Comparison of ENCODE assay signal across 10 mouse cellular contexts in the genomic region with DNA sequence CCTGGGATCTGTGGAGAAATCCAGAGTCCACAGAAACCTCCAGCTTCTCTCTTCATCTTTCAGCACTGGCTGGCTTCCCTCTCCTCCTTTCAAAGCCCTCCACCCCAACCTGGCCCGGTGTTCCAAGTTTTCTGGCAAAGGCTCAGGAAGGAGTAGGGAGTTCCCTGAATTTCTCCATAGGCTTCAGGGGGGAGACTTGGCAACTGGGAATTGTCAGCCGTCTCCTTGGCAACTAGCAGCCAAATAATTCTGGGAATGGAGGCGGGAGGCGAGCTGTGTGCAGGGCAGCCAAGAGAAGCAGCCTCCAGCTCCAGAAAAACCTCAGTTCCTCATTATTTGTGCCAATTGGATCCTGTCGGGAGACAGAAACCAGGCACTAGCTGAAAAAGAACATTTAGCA. TPM values are rescaled to one million over a fixed set of nuclear protein-coding genes. Genes with fewer than 3 reads are reported as not detected.
DNase-seq lines count a peak whose midpoint lies in the region; ATAC-seq and TF ChIP-seq lines count a peak whose summit lies in the region.
"Had no signal": no experiment of that assay in that cellular context is flagged by ENCODE, and none has a peak within 500 bp of the region (broad histone marks: within the 10 kb centered on the region; RNA-seq: fewer than 3 reads in every experiment).

No protein-coding gene starts in this region.

- no peak for TF ChIP-seq CTCF in stomach, postnatal 0 days (IDR thresholded peaks at IDR 0.05; ENCODE audit: low read depth)

- no peaks in the 10 kb centered on the region for H3K4me1 ChIP-seq in liver, embryonic 12.5 days
- 0 out of 2 replicates have a peak, but pooled peaks cover 2% of the 10 kb centered on the region for H3K4me1 ChIP-seq in embryonic facial prominence, embryonic 11.5 days (ENCODE audit: control insufficient read depth, insufficient read depth, low read length)
- H3K4me1 ChIP-seq in midbrain, embryonic 10.5 days: peaks cover 26% of the 10 kb centered on the region
- no peaks in the 10 kb centered on the region for H3K4me1 ChIP-seq in stomach, postnatal 0 days (replicated peaks; ENCODE audit: control insufficient read depth, insufficient read depth)

- H3K36me3 ChIP-seq in liver, embryonic 12.5 days: no peaks in the 10 kb centered on the region
- no peaks in the 10 kb centered on the region for H3K36me3 ChIP-seq in embryonic facial prominence, embryonic 11.5 days (replicated peaks; ENCODE audit: control insufficient read depth, insufficient read depth, low read depth, low read length)
- no peaks in the 10 kb centered on the region for H3K36me3 ChIP-seq in midbrain, embryonic 10.5 days
- H3K36me3 ChIP-seq in stomach, postnatal 0 days (ENCODE audit: control insufficient read depth, insufficient read depth, low read length): no peaks in the 10 kb centered on the region

- H3K9ac ChIP-seq in liver, embryonic 12.5 days: no peak overlapping the region
- no peak overlapping the region for H3K9ac ChIP-seq in embryonic facial prominence, embryonic 11.5 days (replicated peaks; ENCODE audit: low read length)
- no peak overlapping the region for H3K9ac ChIP-seq in stomach, postnatal 0 days (ENCODE audit: low read length)
- H3K9ac ChIP-seq: liver, embryonic 14.5 days had no signal

- no peak for ATAC-seq in liver, embryonic 12.5 days
- no peak for ATAC-seq in embryonic facial prominence, embryonic 11.5 days (replicated peaks; ENCODE audit: insufficient number of reproducible peaks, low FRiP score, low TSS enrichment, low read depth)
- ATAC-seq in stomach, postnatal 0 days (ENCODE audit: low FRiP score, low TSS enrichment): peak; percentile 77; the same call in 1 of the 2 replicates

- H3K4me2 ChIP-seq in liver, embryonic 12.5 days: no peak overlapping the region
- no peak overlapping the region for H3K4me2 ChIP-seq in embryonic facial prominence, embryonic 11.5 days (ENCODE audit: low read depth, low read length)
- peak overlapping the region; percentile 20; the same call in 1 of the 2 replicates for H3K4me2 ChIP-seq in stomach, postnatal 0 days (replicated peaks; ENCODE audit: low read depth)

- H3K27me3 ChIP-seq in liver, embryonic 12.5 days (replicated peaks): no peaks in the 10 kb centered on the region
- H3K27me3 ChIP-seq in embryonic facial prominence, embryonic 11.5 days (ENCODE audit: control insufficient read depth, insufficient read depth, low read length): no peaks in the 10 kb centered on the region
- H3K27me3 ChIP-seq in midbrain, embryonic 10.5 days (ENCODE audit: low read depth, poor library complexity, severe bottlenecking): 0 out of 2 replicates have a peak, but pooled peaks cover 3% of the 10 kb centered on the region
- H3K27me3 ChIP-seq in stomach, postnatal 0 days (ENCODE audit: control insufficient read depth, insufficient read depth, low read length): no peaks in the 10 kb centered on the region

- H3K4me3 ChIP-seq in liver, embryonic 12.5 days: no peak overlapping the region
- H3K4me3 ChIP-seq in embryonic facial prominence, embryonic 11.5 days (ENCODE audit: low read depth, low read length): no peak overlapping the region
- no peak overlapping the region for H3K4me3 ChIP-seq in midbrain, embryonic 10.5 days
- H3K4me3 ChIP-seq in stomach, postnatal 0 days (ENCODE audit: low read depth, low read length): no peak overlapping the region

- WGBS in liver, embryonic 12.5 days (ENCODE audit: insufficient replicate concordance): 49% methylated on average over 5 of the region's 5 CpGs
- 43% methylated on average over 5 of the region's 5 CpGs for WGBS in embryonic facial prominence, embryonic 11.5 days
- 24% methylated on average over 5 of the region's 5 CpGs for WGBS in midbrain, embryonic 10.5 days
- WGBS in stomach, postnatal 0 days: 36% methylated on average over 5 of the region's 5 CpGs

- H3K27ac ChIP-seq in liver, embryonic 12.5 days: no peak overlapping the region
- H3K27ac ChIP-seq in embryonic facial prominence, embryonic 11.5 days (replicated peaks; ENCODE audit: low read depth, low read length): no peak overlapping the region
- peak overlapping the region; percentile 61; the same call in 1 of the 2 replicates for H3K27ac ChIP-seq in midbrain, embryonic 10.5 days (replicated peaks)
- no peak overlapping the region; the same call in 1 of the 2 replicates for H3K27ac ChIP-seq in stomach, postnatal 0 days (replicated peaks)
- H3K27ac ChIP-seq: liver, embryonic 14.5 days had no signal

- peak; percentile 63 for TF ChIP-seq EP300 in stomach, postnatal 0 days (optimal IDR thresholded peaks at IDR 0.05)

- no peaks in the 10 kb centered on the region for H3K9me3 ChIP-seq in liver, embryonic 12.5 days (replicated peaks)
- no peaks in the 10 kb centered on the region for H3K9me3 ChIP-seq in embryonic facial prominence, embryonic 11.5 days (replicated peaks; ENCODE audit: control insufficient read depth, low read length)
- H3K9me3 ChIP-seq in midbrain, embryonic 10.5 days (replicated peaks): no peaks in the 10 kb centered on the region
- H3K9me3 ChIP-seq in stomach, postnatal 0 days (ENCODE audit: control insufficient read depth, low read length): no peaks in the 10 kb centered on the region

- peak; percentile 24 for DNase-seq in liver
- peak; percentile 46 for DNase-seq in embryonic facial prominence, embryonic 11.5 days (ENCODE audit: low spot score)
- peak; percentile 60 for DNase-seq in heart, adult 8-10 months (ENCODE audit: low spot score)
- peak; percentile 57 to 65 for DNase-seq in layer of hippocampus, postnatal 36 days
- DNase-seq in midbrain, embryonic 10.5 days (ENCODE audit: low spot score): peak; percentile 31
- peak; percentile 53 for DNase-seq in stomach, postnatal 0 days (ENCODE audit: low spot score)
- no peak for DNase-seq in thymus, postnatal 10 days (ENCODE audit: low spot score in 2 of 2)

RNA-seq across cellular contexts. Expression of a gene that starts 5.5 kb away (rescaled TPM):
- polyA plus RNA-seq in liver, embryonic 12.5 days (2016; fragmentation: Nextera tagmentation; extraction: Ambion mirVana): not detected in 2 replicates
- polyA plus RNA-seq in embryonic facial prominence, embryonic 11.5 days (2014; fragmentation: Nextera tagmentation; extraction: Ambion mirVana): not detected in 2 replicates
- not detected for total RNA-seq in heart, adult 8-10 months (2022)
- total RNA-seq in layer of hippocampus, postnatal 36 days (2021): not detected
- not detected in 2 replicates for polyA plus RNA-seq in midbrain, embryonic 10.5 days (2016; fragmentation: Nextera tagmentation; extraction: Ambion mirVana)
- polyA plus RNA-seq in stomach, postnatal 0 days (2015; fragmentation: Nextera tagmentation; extraction: Ambion mirVana): not detected in 2 replicates
- polyA plus RNA-seq: liver, embryonic 14.5 days; Patski had no signal

RNA-seq across cellular contexts. Expression of a gene that starts 34.8 kb away (rescaled TPM):
- polyA plus RNA-seq in liver, embryonic 12.5 days (2016; fragmentation: Nextera tagmentation; extraction: Ambion mirVana): 0.65 and 0.67 TPM in 2 replicates
- 6.6 and 6.7 TPM in 2 replicates for polyA plus RNA-seq in embryonic facial prominence, embryonic 11.5 days (2014; fragmentation: Nextera tagmentation; extraction: Ambion mirVana)
- under 1 TPM in 1 of 4 experiments, not detected in 3; 0.03 TPM for total RNA-seq in heart, adult 8-10 months (2022)
- total RNA-seq in layer of hippocampus, postnatal 36 days (2021): 10 to 100 TPM; 13.6 to 14.7 TPM
- 8.0 and 8.2 TPM in 2 replicates for polyA plus RNA-seq in midbrain, embryonic 10.5 days (2016; fragmentation: Nextera tagmentation; extraction: Ambion mirVana)
- polyA plus RNA-seq in stomach, postnatal 0 days (2015; fragmentation: Nextera tagmentation; extraction: Ambion mirVana): 0.38 and 0.50 TPM in 2 replicates

RNA-seq across cellular contexts. Expression of a gene that starts 34.9 kb away (rescaled TPM):
- polyA plus RNA-seq in liver, embryonic 12.5 days (2016; fragmentation: Nextera tagmentation; extraction: Ambion mirVana): 11.7 and 12.9 TPM in 2 replicates
- polyA plus RNA-seq in embryonic facial prominence, embryonic 11.5 days (2014; fragmentation: Nextera tagmentation; extraction: Ambion mirVana): 26.3 and 28.5 TPM in 2 replicates
- total RNA-seq in heart, adult 8-10 months (2022): 1 to 10 TPM; 5.1 to 6.3 (median 5.7) TPM
- 10 to 100 TPM; 12.4 to 12.9 TPM for total RNA-seq in layer of hippocampus, postnatal 36 days (2021)
- polyA plus RNA-seq in midbrain, embryonic 10.5 days (2016; fragmentation: Nextera tagmentation; extraction: Ambion mirVana): 18.5 and 19.5 TPM in 2 replicates
- 7.9 and 9.3 TPM in 2 replicates for polyA plus RNA-seq in stomach, postnatal 0 days (2015; fragmentation: Nextera tagmentation; extraction: Ambion mirVana)

RNA-seq across cellular contexts. Expression of a gene that starts 46.5 kb away (rescaled TPM):
- polyA plus RNA-seq in liver, embryonic 12.5 days (2016; fragmentation: Nextera tagmentation; extraction: Ambion mirVana): 0.32 and 0.47 TPM in 2 replicates
- polyA plus RNA-seq in embryonic facial prominence, embryonic 11.5 days (2014; fragmentation: Nextera tagmentation; extraction: Ambion mirVana): 0.49 and 0.74 TPM in 2 replicates
- total RNA-seq in heart, adult 8-10 months (2022): not detected
- under 1 TPM; 0.78 to 0.90 TPM for total RNA-seq in layer of hippocampus, postnatal 36 days (2021)
- 1.6 and 2.7 TPM in 2 replicates for polyA plus RNA-seq in midbrain, embryonic 10.5 days (2016; fragmentation: Nextera tagmentation; extraction: Ambion mirVana)
- 0.19 and 0.31 TPM in 2 replicates for polyA plus RNA-seq in stomach, postnatal 0 days (2015; fragmentation: Nextera tagmentation; extraction: Ambion mirVana)

RNA-seq across cellular contexts. Expression of a gene that starts 46.7 kb away (rescaled TPM):
- 9.4 and 10.8 TPM in 2 replicates for polyA plus RNA-seq in liver, embryonic 12.5 days (2016; fragmentation: Nextera tagmentation; extraction: Ambion mirVana)
- polyA plus RNA-seq in embryonic facial prominence, embryonic 11.5 days (2014; fragmentation: Nextera tagmentation; extraction: Ambion mirVana): 30.2 and 32.3 TPM in 2 replicates
- total RNA-seq in heart, adult 8-10 months (2022): 1 to 10 TPM; 1.2 to 2.8 (median 2.0) TPM
- total RNA-seq in layer of hippocampus, postnatal 36 days (2021): 10 to 100 TPM; 11.3 to 14.6 TPM
- 26.2 and 30.2 TPM in 2 replicates for polyA plus RNA-seq in midbrain, embryonic 10.5 days (2016; fragmentation: Nextera tagmentation; extraction: Ambion mirVana)
- 4.1 and 4.7 TPM in 2 replicates for polyA plus RNA-seq in stomach, postnatal 0 days (2015; fragmentation: Nextera tagmentation; extraction: Ambion mirVana)

Comparison
In these comparisons a context has a peak if more than half of its experiments do, and no peak if none do; other contexts are left out.
1. DNase-seq: peak in liver (single experiment), embryonic facial prominence, embryonic 11.5 days (single experiment), heart, adult 8-10 months (single experiment), layer of hippocampus, postnatal 36 days (2 of 2), midbrain, embryonic 10.5 days (single experiment) and stomach, postnatal 0 days (single experiment); none in thymus, postnatal 10 days (0 of 2).